Mouse (Mus musculus) embryonic facial prominence, embryonic 11.5 days (tissue): ENCODE measurements around the gene Wnt7b. TPM values are rescaled to one million over a fixed set of nuclear protein-coding genes. Genes with fewer than 3 reads are reported as not detected.

ENCODE experiments used
- ATAC-seq: fragments of 200-750 bp; cut with Nextera tagmentation; replicated peaks from 2 replicates; pipeline ENCODE4 v1.8.0; 2017; ENCODE audit warnings: low read depth; ENCODE audit not compliant: insufficient number of reproducible peaks, low FRiP score, low TSS enrichment
- DNase-seq: peaks from one replicate; pipeline ENCODE4 v3.0.0-alpha.2; 2015; ENCODE audit warnings: low spot score
- H3K27ac ChIP-seq: fragments of 300-500 bp; sonication (generic); replicated peaks from 2 replicates; pipeline ENCODE4 v1.5.1; 2014; ENCODE audit warnings: mild to moderate bottlenecking, low read depth, low read length, control low read depth
- H3K27me3 ChIP-seq: fragments of 300-500 bp; sonication (generic); 2 replicates; pipeline ENCODE4 v1.6.1; 2014; ENCODE audit warnings: mild to moderate bottlenecking, low read length, moderate library complexity, mixed read lengths; ENCODE audit not compliant: control insufficient read depth, insufficient read depth
- H3K36me3 ChIP-seq: fragments of 300-500 bp; sonication (generic); replicated peaks from 2 replicates; pipeline ENCODE4 v1.6.1; 2014; ENCODE audit warnings: low read depth, mild to moderate bottlenecking, low read length, moderate library complexity, mixed read lengths; ENCODE audit not compliant: control insufficient read depth, insufficient read depth
- H3K4me1 ChIP-seq: fragments of 300-500 bp; sonication (generic); 2 replicates; pipeline ENCODE4 v1.6.1; 2014; ENCODE audit warnings: low read length, mixed read lengths; ENCODE audit not compliant: control insufficient read depth, insufficient read depth
- H3K4me2 ChIP-seq: fragments of 300-500 bp; sonication (generic); 2 replicates; pipeline ENCODE4 v1.6.1; 2014; ENCODE audit warnings: low read depth, mild to moderate bottlenecking, control low read depth, low read length, moderate library complexity
- H3K4me3 ChIP-seq: fragments of 300-500 bp; sonication (generic); 2 replicates; pipeline ENCODE4 v1.5.1; 2014; ENCODE audit warnings: low read depth, low read length, control low read depth
- H3K9ac ChIP-seq: fragments of 300-500 bp; sonication (generic); replicated peaks from 2 replicates; pipeline ENCODE4 v1.6.1; 2014; ENCODE audit warnings: mild to moderate bottlenecking, control low read depth, low read length
- H3K9me3 ChIP-seq: fragments of 300-500 bp; sonication (generic); replicated peaks from 2 replicates; pipeline ENCODE4 v1.6.1; 2016; ENCODE audit warnings: mild to moderate bottlenecking, low read length, inconsistent platforms, mixed read lengths; ENCODE audit not compliant: control insufficient read depth
- WGBS: fragments of 180-500 bp; shearing (Covaris S2); extraction: QIAGEN DNeasy Blood & Tissue Kit; methylation state at CpG from one replicate; pipeline ENCODE4 v1.1.7; 2014; 5-methylcytosine and 5-hydroxymethylcytosine counted together
- polyA plus RNA-seq: library from polyadenylated mRNA; unstranded; fragments of >200 nt; fragmentation: Nextera tagmentation; extraction: Ambion mirVana; gene quantifications from 2 replicates; pipeline ENCODE4 v1.2.1, GENCODE M21; 2014

Gene Wnt7b
- polyA plus RNA-seq, 1 experiment from 2014 or later, result 20.3 TPM

GRCm38 (mm10) chr15:85613358-85614266 lies 31.3 kb upstream of the Wnt7b start:
- DNase-seq (no peak), ATAC-seq (no peak)
- no peak overlapping the region for H3K9ac ChIP-seq
- H3K27me3 ChIP-seq, result peaks cover 18% of the 10 kb centered on the region
- no peaks in the 10 kb centered on the region for H3K4me1 ChIP-seq
- 82% methylated on average over 17 of the region's 17 CpGs for WGBS
- no peak overlapping the region for H3K4me2 ChIP-seq
- no peaks in the 10 kb centered on the region for H3K36me3 ChIP-seq
- no peaks in the 10 kb centered on the region for H3K9me3 ChIP-seq
- H3K4me3 ChIP-seq, result no peak overlapping the region
- no peak overlapping the region for H3K27ac ChIP-seq

GRCm38 (mm10) chr15:85612660-85613357 lies 30.5 kb upstream of the Wnt7b start:
- H3K9me3 ChIP-seq, result no peaks in the 10 kb centered on the region
- DNase-seq, result no peak
- no peak overlapping the region for H3K9ac ChIP-seq
- no peak overlapping the region for H3K4me2 ChIP-seq
- ATAC-seq, result no peak
- H3K4me3 ChIP-seq, result no peak overlapping the region
- H3K27me3 ChIP-seq, result peaks cover 18% of the 10 kb centered on the region
- 68% methylated on average over 8 of the region's 8 CpGs for WGBS
- no peaks in the 10 kb centered on the region for H3K4me1 ChIP-seq
- no peak overlapping the region for H3K27ac ChIP-seq
- no peaks in the 10 kb centered on the region for H3K36me3 ChIP-seq

- Histone ChIP-seq H3K36me3 (no peaks in the 10 kb centered on the region), H3K4me3 (no peak overlapping the region), H3K4me2 (no peak overlapping the region), H3K9ac (no peak overlapping the region), H3K27me3 (peaks cover 18% of the 10 kb centered on the region), H3K4me1 (no peaks in the 10 kb centered on the region), H3K9me3 (no peaks in the 10 kb centered on the region), H3K27ac (no peak overlapping the region)
- WGBS, result 82% methylated on average over 16 of the region's 16 CpGs
- DNase-seq, result no peak
- no peak for ATAC-seq
Measured at GRCm38 (mm10) chr15:85611701-85612520, 29.6 kb upstream of the Wnt7b start.

DNA sequence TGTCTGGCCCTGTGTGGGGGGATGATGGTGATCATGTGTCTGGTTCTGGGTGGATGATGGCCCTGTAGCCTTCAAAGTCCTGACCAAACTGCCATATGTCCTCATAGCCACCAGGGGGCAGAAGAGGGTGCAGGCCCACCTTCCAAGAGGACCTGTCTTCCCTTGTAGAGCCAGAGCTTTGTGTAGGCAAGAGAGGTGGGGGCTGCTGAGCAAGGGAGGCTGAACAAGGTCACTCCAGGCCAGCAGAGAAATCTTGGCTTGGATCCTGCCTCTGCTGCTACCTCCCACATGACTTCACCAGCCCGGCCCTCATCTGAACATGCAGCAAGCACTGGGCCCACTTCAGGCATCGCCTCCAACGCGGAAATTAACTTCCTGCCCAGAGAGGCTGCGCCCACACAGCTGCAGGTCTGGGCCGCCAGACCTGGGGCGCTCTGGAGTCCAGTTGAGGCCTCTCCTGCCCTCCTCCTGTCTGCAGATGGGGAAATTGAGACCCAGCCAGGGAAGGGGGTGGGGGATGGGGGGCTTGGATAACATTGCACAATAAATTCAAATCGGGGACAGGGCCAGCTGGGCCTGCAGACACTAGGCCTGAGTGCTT lies 28.4 kb upstream of the Wnt7b start:
- WGBS, result 68% methylated on average over 8 of the region's 8 CpGs
- DNase-seq (peak; percentile 73), ATAC-seq (peak; percentile 46; the same call in 1 of the 2 replicates)
- no peaks in the 10 kb centered on the region for H3K9me3 ChIP-seq
- H3K27ac ChIP-seq, result peak overlapping the region; percentile 28; the same call in 1 of the 2 replicates
- H3K9ac ChIP-seq, result peak overlapping the region; percentile 44; the same call in 1 of the 2 replicates
- no peak overlapping the region for H3K4me2 ChIP-seq
- no peaks in the 10 kb centered on the region for H3K36me3 ChIP-seq
- H3K4me3 ChIP-seq, result no peak overlapping the region
- no peaks in the 10 kb centered on the region for H3K4me1 ChIP-seq
- H3K27me3 ChIP-seq, result peaks cover 13% of the 10 kb centered on the region

DNA sequence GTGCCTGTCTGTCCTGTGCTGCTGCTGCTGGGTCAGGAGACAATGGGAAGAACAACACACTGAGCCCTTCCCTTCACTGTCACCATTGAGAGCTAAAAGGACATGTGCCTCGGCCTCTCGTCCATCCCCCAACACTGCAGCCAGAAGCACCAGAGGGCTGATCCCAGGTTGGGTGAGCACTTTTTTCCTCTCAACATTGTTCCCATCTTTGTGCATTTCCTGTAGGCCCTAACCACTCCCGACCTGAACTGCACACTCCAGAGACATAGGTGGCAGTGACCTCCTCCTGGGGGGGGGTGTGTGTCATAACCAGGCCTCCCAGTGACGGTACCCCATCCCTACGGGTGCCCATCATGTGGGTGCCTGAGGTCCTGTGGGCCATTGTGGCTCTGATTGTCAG lies 27.8 kb upstream of the Wnt7b start:
- WGBS, result 66% methylated on average over 5 of the region's 5 CpGs
- Histone ChIP-seq H3K27me3 (peaks cover 9% of the 10 kb centered on the region), H3K36me3 (no peaks in the 10 kb centered on the region), H3K4me2 (no peak overlapping the region), H3K27ac (no peak overlapping the region), H3K4me1 (no peaks in the 10 kb centered on the region), H3K9me3 (no peaks in the 10 kb centered on the region), H3K4me3 (no peak overlapping the region), H3K9ac (no peak overlapping the region)
- ATAC-seq (no peak), DNase-seq (no peak)

DNA sequence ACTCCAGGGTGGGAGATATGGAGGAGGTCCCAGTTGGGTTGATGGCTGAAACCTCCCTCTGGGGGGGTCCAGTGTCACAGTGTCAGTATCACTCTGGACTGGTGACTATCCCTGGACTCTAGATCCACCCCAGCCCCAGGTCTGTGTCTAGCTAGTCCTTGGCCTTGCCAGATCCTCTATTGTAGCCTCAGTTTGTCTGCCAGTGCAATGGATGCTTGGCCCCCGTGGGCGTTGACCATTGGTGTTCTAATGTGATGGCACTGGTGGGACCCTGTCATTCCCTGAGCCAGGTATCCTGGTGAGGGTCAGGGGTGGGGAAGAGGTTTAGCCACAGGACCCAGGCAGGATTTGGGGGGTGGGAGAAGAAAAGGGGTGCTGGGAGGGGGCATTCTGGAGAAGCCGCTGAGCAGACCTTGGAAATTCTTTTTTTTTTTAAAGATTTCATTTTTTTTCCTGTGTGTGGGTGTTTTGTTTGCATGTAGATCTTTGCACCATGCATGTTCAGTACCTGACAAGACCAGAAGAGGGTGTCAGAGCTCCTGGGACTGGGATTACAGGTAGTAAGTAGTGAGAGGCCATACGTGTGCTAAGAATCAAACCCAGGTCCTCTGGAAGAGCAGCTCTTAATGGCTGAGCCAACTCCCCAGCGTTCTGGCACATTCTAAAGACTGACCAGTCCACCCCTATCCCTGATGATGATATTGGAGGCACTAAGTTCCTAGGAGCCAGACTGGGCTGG lies 27.2 kb upstream of the Wnt7b start:
- H3K4me3 ChIP-seq, result no peak overlapping the region
- no peaks in the 10 kb centered on the region for H3K9me3 ChIP-seq
- H3K9ac ChIP-seq, result no peak overlapping the region
- no peak overlapping the region for H3K27ac ChIP-seq
- H3K36me3 ChIP-seq, result no peaks in the 10 kb centered on the region
- ATAC-seq, result no peak
- H3K27me3 ChIP-seq, result peaks cover 3% of the 10 kb centered on the region; the same call in 1 of the 2 replicates
- H3K4me1 ChIP-seq, result no peaks in the 10 kb centered on the region
- DNase-seq, result no peak
- H3K4me2 ChIP-seq, result no peak overlapping the region
- 78% methylated on average over 5 of the region's 5 CpGs for WGBS

DNA sequence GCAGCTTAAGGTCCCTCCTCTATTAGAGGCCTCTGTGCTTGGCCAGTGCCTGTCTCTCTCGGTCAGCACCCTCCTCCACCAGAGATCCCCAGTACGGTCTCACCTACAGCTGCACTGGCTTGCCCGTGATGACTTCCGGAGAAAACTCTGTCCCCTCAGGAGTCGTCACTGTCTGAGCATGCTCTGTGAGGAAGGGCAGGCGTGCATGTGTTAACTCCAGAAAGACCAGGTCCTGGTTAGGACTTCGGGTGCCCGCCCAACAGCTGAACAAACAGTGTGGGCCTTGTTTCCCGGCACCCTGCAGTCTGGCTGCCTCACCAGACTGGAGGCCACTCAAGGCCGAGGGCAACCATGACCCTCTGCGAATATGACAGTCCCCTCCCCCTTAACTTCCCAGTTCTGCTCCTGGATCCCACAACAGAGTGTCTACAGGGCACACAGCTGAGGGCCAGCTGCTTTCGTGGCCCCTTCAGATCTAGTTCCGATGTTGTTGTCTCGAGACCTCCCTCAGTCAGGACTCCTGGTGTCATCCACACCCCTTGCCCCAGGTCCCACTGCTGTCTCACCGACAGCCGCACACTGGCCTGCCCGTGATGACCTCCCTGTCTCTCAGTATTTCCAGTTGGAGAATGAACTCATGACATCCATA lies 23.8 kb upstream of the Wnt7b start:
- no peak for DNase-seq
- H3K27ac ChIP-seq, result no peak overlapping the region
- H3K36me3 ChIP-seq, result no peaks in the 10 kb centered on the region
- H3K9ac ChIP-seq, result peak overlapping the region; percentile 13; the same call in 1 of the 2 replicates
- H3K4me3 ChIP-seq, result no peak overlapping the region
- no peak for ATAC-seq
- no peaks in the 10 kb centered on the region for H3K4me1 ChIP-seq
- no peak overlapping the region; the same call in 1 of the 2 replicates for H3K4me2 ChIP-seq
- H3K9me3 ChIP-seq, result no peaks in the 10 kb centered on the region
- 49% methylated on average over 17 of the region's 17 CpGs for WGBS
- no peaks in the 10 kb centered on the region for H3K27me3 ChIP-seq
